Mouse (Mus musculus): Measurements from ENCODE around the gene AC124108.1. TPM values are rescaled to one million over a fixed set of nuclear protein-coding genes. Genes with fewer than 3 reads are reported as not detected.

AC124108.1 gene
- polyA plus RNA-seq, 1 experiment from 2014 or later = 0.07 TPM

- Histone ChIP-seq H3K27ac (no peak overlapping the region), H3K4me2 (ENCODE audit: low read length) (no peak overlapping the region), H3K9ac (ENCODE audit: low read depth, low read length) (no peak overlapping the region), H3K9me3 (replicated peaks; ENCODE audit: low read length) (no peaks in the 10 kb centered on the region), H3K36me3 (ENCODE audit: insufficient read depth, low read length) (no peaks in the 10 kb centered on the region), H3K27me3 (ENCODE audit: insufficient read depth, low read length) (no peaks in the 10 kb centered on the region), H3K4me1 (replicated peaks; ENCODE audit: insufficient read depth, low read length) (no peaks in the 10 kb centered on the region), H3K4me3 (replicated peaks; ENCODE audit: low read depth, low read length) (no peak overlapping the region)
- peak; percentile 69 for DNase-seq (ENCODE audit: low spot score)
- ATAC-seq (replicated peaks; ENCODE audit: low FRiP score, low read depth) = no peak
- WGBS = 0% methylated on average over 1 of the region's 2 CpGs
- no peak for TF ChIP-seq CTCF (IDR thresholded peaks at IDR 0.05; ENCODE audit: low read depth)
These were observed 19.6 kb upstream of the AC124108.1 start for GRCm38 (mm10) chr1:132171619-132172018.

DNA sequence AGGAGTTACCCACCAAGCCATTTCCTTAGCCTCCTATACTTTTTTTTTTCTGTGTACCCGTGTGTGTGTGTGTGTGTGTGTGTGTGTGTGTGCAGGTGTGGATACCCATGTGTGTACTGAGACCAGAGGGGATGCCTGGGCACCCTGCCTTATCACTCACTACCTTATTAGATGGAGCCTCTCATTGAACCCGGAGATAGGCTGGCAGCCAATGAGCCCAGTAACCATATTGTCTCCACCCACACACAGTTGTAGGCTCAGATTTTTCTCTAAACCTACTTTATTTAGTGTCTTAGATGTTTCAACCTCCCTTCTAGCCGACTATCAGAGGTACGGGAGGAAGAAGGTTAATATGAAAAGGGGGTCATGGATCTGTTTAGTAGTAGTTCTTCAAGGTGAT lies 5.0 kb upstream of the AC124108.1 start:
- no peak overlapping the region for H3K9ac ChIP-seq (ENCODE audit: low read depth, low read length)
- no peak overlapping the region for H3K4me2 ChIP-seq (ENCODE audit: low read length)
- ATAC-seq (replicated peaks; ENCODE audit: low FRiP score, low read depth) = no peak
- no peaks in the 10 kb centered on the region for H3K36me3 ChIP-seq (ENCODE audit: insufficient read depth, low read length)
- H3K9me3 ChIP-seq (replicated peaks; ENCODE audit: low read length) = no peaks in the 10 kb centered on the region
- DNase-seq (ENCODE audit: low spot score) = no peak
- peaks cover 21% of the 10 kb centered on the region; the same call in 1 of the 2 replicates for H3K27me3 ChIP-seq (ENCODE audit: insufficient read depth, low read length)
- TF ChIP-seq CTCF (IDR thresholded peaks at IDR 0.05; ENCODE audit: low read depth) = no peak
- H3K4me1 ChIP-seq (replicated peaks; ENCODE audit: insufficient read depth, low read length) = peaks cover 7% of the 10 kb centered on the region; the same call in 1 of the 2 replicates
- no peak overlapping the region for H3K4me3 ChIP-seq (replicated peaks; ENCODE audit: low read depth, low read length)
- 77% methylated on average over 4 of the region's 4 CpGs for WGBS
- H3K27ac ChIP-seq = no peak overlapping the region

- 44% methylated on average over 9 of the region's 9 CpGs for WGBS
- peak; percentile 67 for DNase-seq (ENCODE audit: low spot score)
- H3K4me3 ChIP-seq (replicated peaks; ENCODE audit: low read depth, low read length) = no peak overlapping the region
- H3K4me1 ChIP-seq (replicated peaks; ENCODE audit: insufficient read depth, low read length) = peaks cover 7% of the 10 kb centered on the region; the same call in 1 of the 2 replicates
- no peak for TF ChIP-seq CTCF (IDR thresholded peaks at IDR 0.05; ENCODE audit: low read depth)
- no peak overlapping the region for H3K4me2 ChIP-seq (ENCODE audit: low read length)
- H3K9me3 ChIP-seq (replicated peaks; ENCODE audit: low read length) = no peaks in the 10 kb centered on the region
- H3K27me3 ChIP-seq (ENCODE audit: insufficient read depth, low read length) = peaks cover 34% of the 10 kb centered on the region; the same call in 1 of the 2 replicates
- no peak for ATAC-seq (replicated peaks; ENCODE audit: low FRiP score, low read depth)
- H3K27ac ChIP-seq = no peak overlapping the region
- H3K36me3 ChIP-seq (ENCODE audit: insufficient read depth, low read length) = no peaks in the 10 kb centered on the region
- no peak overlapping the region for H3K9ac ChIP-seq (ENCODE audit: low read depth, low read length)
These were observed 2.7 kb upstream of the AC124108.1 start for GRCm38 (mm10) chr1:132188442-132189066.

DNA sequence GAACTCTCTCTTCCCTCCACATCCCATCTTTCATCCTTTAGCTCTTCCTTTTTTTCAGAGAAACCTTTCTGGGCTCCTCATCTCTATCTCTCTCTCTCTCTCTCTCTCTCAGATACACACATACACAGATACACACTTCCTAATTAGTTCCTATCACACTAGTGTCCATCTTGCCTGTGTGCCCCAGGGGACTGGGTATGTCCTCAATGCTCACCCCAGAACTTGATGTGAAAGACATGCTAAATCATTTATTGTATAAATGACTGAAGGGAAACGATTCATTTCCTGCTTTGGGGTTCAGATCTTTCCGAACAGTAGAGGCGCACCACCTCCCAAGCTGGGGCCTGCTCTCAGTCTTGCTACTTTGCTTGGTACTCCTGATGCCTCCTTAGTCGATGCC lies 2.0 kb upstream of the AC124108.1 start:
- Histone ChIP-seq H3K36me3 (ENCODE audit: insufficient read depth, low read length) (no peaks in the 10 kb centered on the region), H3K9me3 (replicated peaks; ENCODE audit: low read length) (no peaks in the 10 kb centered on the region), H3K4me3 (replicated peaks; ENCODE audit: low read depth, low read length) (no peak overlapping the region), H3K27ac (no peak overlapping the region), H3K4me1 (replicated peaks; ENCODE audit: insufficient read depth, low read length) (peaks cover 7% of the 10 kb centered on the region; the same call in 1 of the 2 replicates), H3K4me2 (ENCODE audit: low read length) (no peak overlapping the region), H3K9ac (ENCODE audit: low read depth, low read length) (no peak overlapping the region), H3K27me3 (ENCODE audit: insufficient read depth, low read length) (peaks cover 34% of the 10 kb centered on the region; the same call in 1 of the 2 replicates)
- ATAC-seq (replicated peaks; ENCODE audit: low FRiP score, low read depth) (no peak), DNase-seq (ENCODE audit: low spot score) (no peak)
- TF ChIP-seq CTCF (IDR thresholded peaks at IDR 0.05; ENCODE audit: low read depth) = no peak
- WGBS = 44% methylated on average over 4 of the region's 4 CpGs

- Histone ChIP-seq H3K4me2 (ENCODE audit: low read length) (peak overlapping the region; percentile 98), H3K36me3 (ENCODE audit: insufficient read depth, low read length) (no peaks in the 10 kb centered on the region), H3K9me3 (replicated peaks; ENCODE audit: low read length) (no peaks in the 10 kb centered on the region), H3K4me3 (replicated peaks; ENCODE audit: low read depth, low read length) (peak overlapping the region; percentile 52), H3K4me1 (replicated peaks; ENCODE audit: insufficient read depth, low read length) (peaks cover 7% of the 10 kb centered on the region; the same call in 1 of the 2 replicates), H3K27ac (no peak overlapping the region), H3K27me3 (ENCODE audit: insufficient read depth, low read length) (peaks cover 34% of the 10 kb centered on the region; the same call in 1 of the 2 replicates), H3K9ac (ENCODE audit: low read depth, low read length) (peak overlapping the region; percentile 50)
- DNase-seq (ENCODE audit: low spot score) (peak; percentile 50), ATAC-seq (replicated peaks; ENCODE audit: low FRiP score, low read depth) (peak; percentile 38)
- under 1% methylated on average over 50 of the region's 50 CpGs for WGBS
- no peak for TF ChIP-seq CTCF (IDR thresholded peaks at IDR 0.05; ENCODE audit: low read depth)
These were observed 1.2 kb upstream of the AC124108.1 start for GRCm38 (mm10) chr1:132190040-132190513.

- Histone ChIP-seq H3K27me3 (ENCODE audit: insufficient read depth, low read length) (peaks cover 34% of the 10 kb centered on the region; the same call in 1 of the 2 replicates), H3K4me2 (ENCODE audit: low read length) (peak overlapping the region; percentile 98), H3K4me3 (replicated peaks; ENCODE audit: low read depth, low read length) (peak overlapping the region; percentile 52), H3K9ac (ENCODE audit: low read depth, low read length) (peak overlapping the region; percentile 50), H3K27ac (no peak overlapping the region), H3K4me1 (replicated peaks; ENCODE audit: insufficient read depth, low read length) (peaks cover 7% of the 10 kb centered on the region; the same call in 1 of the 2 replicates), H3K36me3 (ENCODE audit: insufficient read depth, low read length) (no peaks in the 10 kb centered on the region), H3K9me3 (replicated peaks; ENCODE audit: low read length) (no peaks in the 10 kb centered on the region)
- ATAC-seq (replicated peaks; ENCODE audit: low FRiP score, low read depth) = 0 out of 2 replicates have a peak, but pooled peaks have one; percentile 19
- 0 out of 2 replicates have a peak, but pooled peaks have one; percentile 8 for TF ChIP-seq CTCF (IDR thresholded peaks at IDR 0.05; ENCODE audit: low read depth)
- peak; percentile 20 for DNase-seq (ENCODE audit: low spot score)
- 1% methylated on average over 54 of the region's 62 CpGs for WGBS
These were observed 600 bp upstream of the AC124108.1 start for GRCm38 (mm10) chr1:132190621-132191092.

All from kidney, postnatal 0 days (tissue).